8 mouse cellular contexts compared by ENCODE assay signal in genomic region chr14:120224202-120224846, GRCm38 (mm10). TPM values are rescaled to one million over a fixed set of nuclear protein-coding genes. Genes with fewer than 3 reads are reported as not detected.
DNase-seq lines count a peak whose midpoint lies in the region; ATAC-seq and TF ChIP-seq lines count a peak whose summit lies in the region.

No protein-coding gene starts in this region.

- no peaks in the 10 kb centered on the region for H3K36me3 ChIP-seq in liver, embryonic 12.5 days

- no peaks in the 10 kb centered on the region for H3K9me3 ChIP-seq in liver, embryonic 12.5 days (replicated peaks)

- no peaks in the 10 kb centered on the region for H3K4me1 ChIP-seq in liver, embryonic 12.5 days

- 64% methylated on average over 6 of the region's 6 CpGs for WGBS in liver, embryonic 12.5 days (ENCODE audit: insufficient replicate concordance)

- TF ChIP-seq CTCF in left cerebral cortex, adult 2 months (IDR thresholded peaks at IDR 0.05) = no peak

- DNase-seq in cerebellum, postnatal 10 days = peak; percentile 84 to 89
- DNase-seq in cerebellum, adult 11 months = no peak
- peak; percentile 14 for DNase-seq in liver
- peak; percentile 6 to 29 for DNase-seq in kidney, postnatal 36 days
- peak; percentile 83 for DNase-seq in retina, postnatal 7 days (ENCODE audit: low read depth, low spot score)
- no peak for DNase-seq in thymus, postnatal 36 days
- DNase-seq in left cerebral cortex, adult 2 months (ENCODE audit: extremely low spot score in 1 of 2, low spot score in 2 of 2) = no peak

- no peak for ATAC-seq in liver, embryonic 12.5 days

- H3K4me3 ChIP-seq in liver, embryonic 12.5 days = no peak overlapping the region
- no peak overlapping the region for H3K4me3 ChIP-seq in left cerebral cortex, adult 2 months

- H3K4me2 ChIP-seq in liver, embryonic 12.5 days = no peak overlapping the region

- no peak overlapping the region for H3K27ac ChIP-seq in liver, embryonic 12.5 days
- H3K27ac ChIP-seq in left cerebral cortex, adult 2 months = no peak overlapping the region

- intact Hi-C loops in left cerebral cortex, adult 2 months (cut with DNase I) = no loop called here

- H3K27me3 ChIP-seq in liver, embryonic 12.5 days (replicated peaks) = no peaks in the 10 kb centered on the region

- no peak overlapping the region for H3K9ac ChIP-seq in liver, embryonic 12.5 days

RNA-seq across cellular contexts. Expression of gene Mbnl2, which starts 51.1 kb away (rescaled TPM):
- 19.3 and 20.2 TPM in 2 replicates for polyA plus RNA-seq in liver, embryonic 12.5 days (2016; fragmentation: Nextera tagmentation; extraction: Ambion mirVana)
- total RNA-seq in left cerebral cortex, adult 2 months (2021) = 100 to 1,000 TPM; 248 to 251 TPM

Comparison
In these comparisons a context has a peak if more than half of its experiments do, and no peak if none do; other contexts are left out.
1. DNase-seq: peak in cerebellum, postnatal 10 days (2 of 2), liver (single experiment), kidney, postnatal 36 days (2 of 2) and retina, postnatal 7 days (single experiment); none in cerebellum, adult 11 months (single experiment), thymus, postnatal 36 days (0 of 2) and left cerebral cortex, adult 2 months (0 of 2).